Mouse (Mus musculus) heart, postnatal 14 days (tissue): Measurements from ENCODE around the gene Rnf44. TPM values are rescaled to one million over a fixed set of nuclear protein-coding genes. Genes with fewer than 3 reads are reported as not detected.

Source experiments
- DNase-seq, 2 experiments: peaks; one replicate each; pipeline ENCODE4 v3.0.0; 2021 to 2022
- intact Hi-C: fragments of 180-260 bp; cut with DNase I; formaldehyde crosslinking; loops from one replicate; pipeline ENCODE4 v1.15.1; 2025
- long read RNA-seq, 2 experiments: library from polyadenylated mRNA; stranded (forward); transcript quantifications; one replicate each; pipeline ENCODE4 v2.0.0; 2021
- total RNA-seq, 2 experiments: library from RNA; stranded (reverse); gene quantifications; 2 replicates each; pipeline ENCODE4 v1.2.3; 2021

Gene Rnf44
- 10 to 100 TPM; 55.6 to 57.8 TPM for total RNA-seq
- long read RNA-seq, experiment 1, partial matches to known transcripts, result 20 of 22 reads
- long read RNA-seq, experiment 1, other reads (novel, unspliced or antisense), result 0 of 22 reads
- long read RNA-seq, experiment 2, partial matches to known transcripts, result 2 of 14 reads
- long read RNA-seq, experiment 2, other reads (novel, unspliced or antisense), result 11 of 14 reads

GRCm38 (mm10) chr13:54693558-54694347 is at the start of gene Rnf44:
Rnf44 (minus strand) TSS chr13:54693907.
- DNase-seq, result peak; percentile 99
- intact Hi-C loops, result no loop called here

- DNase-seq, result no peak
- intact Hi-C loops, result no loop called here
Observed at GRCm38 (mm10) chr13:54738213-54738601, 44.5 kb upstream of the Rnf44 start.

- DNase-seq, result peak in 1 of 2 experiments; percentile 18
- intact Hi-C loops, result no loop called here
Observed at GRCm38 (mm10) chr13:54737488-54738212, 43.9 kb upstream of the Rnf44 start.

- DNase-seq, result no peak
- intact Hi-C loops, result no loop called here
Observed at GRCm38 (mm10) chr13:54736931-54737330, 43.2 kb upstream of the Rnf44 start.

GRCm38 (mm10) chr13:54726131-54726530 is 32.4 kb upstream of the Rnf44 start:
- no peak for DNase-seq
- intact Hi-C loops, result no loop called here

GRCm38 (mm10) chr13:54723143-54723542 is 29.4 kb upstream of the Rnf44 start:
- DNase-seq, result no peak
- intact Hi-C loops, result no loop called here

- DNase-seq, result peak; percentile 39 to 44
Observed at GRCm38 (mm10) chr13:54716916-54717315, 23.2 kb upstream of the Rnf44 start.

GRCm38 (mm10) chr13:54714996-54715395 is 21.3 kb upstream of the Rnf44 start:
- no peak for DNase-seq
- intact Hi-C loops, result no loop called here

More at GRCm38 (mm10) chr13:54716916-54717315, 23.2 kb upstream of the Rnf44 start:
- intact Hi-C loops, result loop anchor here (1.0 kb wide), 1 partner anchor 49 kb away; the partner anchor contains the start of gene Sncb

- no peak for DNase-seq
- intact Hi-C loops, result no loop called here
Observed at GRCm38 (mm10) chr13:54714393-54714792, 20.7 kb upstream of the Rnf44 start.

- intact Hi-C loops, result no loop called here
Observed at GRCm38 (mm10) chr13:54710866-54711265, 17.2 kb upstream of the Rnf44 start.

GRCm38 (mm10) chr13:54704890-54705289 is 11.2 kb upstream of the Rnf44 start:
- no peak for DNase-seq
- intact Hi-C loops, result no loop called here

More at GRCm38 (mm10) chr13:54710866-54711265, 17.2 kb upstream of the Rnf44 start:
- no peak for DNase-seq

GRCm38 (mm10) chr13:54702507-54702906 is 8.8 kb upstream of the Rnf44 start:
- intact Hi-C loops, result no loop called here

GRCm38 (mm10) chr13:54701243-54701642 is 7.5 kb upstream of the Rnf44 start, which contains the start of gene Cdhr2:
Cdhr2 (plus strand) TSS chr13:54701461.
- no peak for DNase-seq
- intact Hi-C loops, result no loop called here

More at GRCm38 (mm10) chr13:54702507-54702906, 8.8 kb upstream of the Rnf44 start:
- no peak for DNase-seq

- intact Hi-C loops, result no loop called here
- DNase-seq, result no peak
Observed at GRCm38 (mm10) chr13:54695479-54696230, 1.9 kb upstream of the Rnf44 start.

- intact Hi-C loops, result no loop called here
- no peak for DNase-seq
Observed at GRCm38 (mm10) chr13:54694348-54695060, 797 bp upstream of the Rnf44 start.

- no peak for DNase-seq
- intact Hi-C loops, result no loop called here
Observed at GRCm38 (mm10) chr13:54692711-54693557, 773 bp downstream of the Rnf44 start.

- no peak for DNase-seq
- intact Hi-C loops, result no loop called here
Observed at GRCm38 (mm10) chr13:54691737-54692136, 2.0 kb downstream of the Rnf44 start.

- intact Hi-C loops, result no loop called here
- DNase-seq, result no peak
Observed at GRCm38 (mm10) chr13:54690151-54690740, 3.5 kb downstream of the Rnf44 start.
